Mouse (Mus musculus): ENCODE data around the gene Klhdc8a. TPM values are rescaled to one million over a fixed set of nuclear protein-coding genes. Genes with fewer than 3 reads are reported as not detected.

The Klhdc8a gene
- 0.27 and 0.36 TPM in 2 replicates for polyA plus RNA-seq (2012; rRNA removed)

DNA sequence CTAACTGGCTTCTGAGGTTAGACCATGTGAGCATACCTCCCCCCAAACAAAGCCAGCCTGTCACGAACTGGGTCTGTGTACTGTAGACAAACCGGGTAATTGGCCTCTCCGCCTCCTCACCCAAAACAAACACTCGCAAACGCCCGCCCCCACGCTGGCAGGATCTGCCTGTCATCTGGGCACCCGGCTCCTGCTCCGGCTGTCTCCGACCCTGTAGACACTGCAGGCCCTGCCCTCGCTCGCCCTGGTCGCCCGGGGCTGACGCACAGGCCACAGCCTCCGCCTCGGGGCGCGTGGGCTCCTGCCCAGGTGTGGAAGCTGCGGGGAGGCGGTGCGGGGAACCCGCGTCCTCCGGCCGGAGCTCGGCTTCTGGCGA lies at the start of gene Klhdc8a:
Gene Klhdc8a, plus strand, starts transcription at position 202 of the 376 bp plus-strand sequence.

DNA sequence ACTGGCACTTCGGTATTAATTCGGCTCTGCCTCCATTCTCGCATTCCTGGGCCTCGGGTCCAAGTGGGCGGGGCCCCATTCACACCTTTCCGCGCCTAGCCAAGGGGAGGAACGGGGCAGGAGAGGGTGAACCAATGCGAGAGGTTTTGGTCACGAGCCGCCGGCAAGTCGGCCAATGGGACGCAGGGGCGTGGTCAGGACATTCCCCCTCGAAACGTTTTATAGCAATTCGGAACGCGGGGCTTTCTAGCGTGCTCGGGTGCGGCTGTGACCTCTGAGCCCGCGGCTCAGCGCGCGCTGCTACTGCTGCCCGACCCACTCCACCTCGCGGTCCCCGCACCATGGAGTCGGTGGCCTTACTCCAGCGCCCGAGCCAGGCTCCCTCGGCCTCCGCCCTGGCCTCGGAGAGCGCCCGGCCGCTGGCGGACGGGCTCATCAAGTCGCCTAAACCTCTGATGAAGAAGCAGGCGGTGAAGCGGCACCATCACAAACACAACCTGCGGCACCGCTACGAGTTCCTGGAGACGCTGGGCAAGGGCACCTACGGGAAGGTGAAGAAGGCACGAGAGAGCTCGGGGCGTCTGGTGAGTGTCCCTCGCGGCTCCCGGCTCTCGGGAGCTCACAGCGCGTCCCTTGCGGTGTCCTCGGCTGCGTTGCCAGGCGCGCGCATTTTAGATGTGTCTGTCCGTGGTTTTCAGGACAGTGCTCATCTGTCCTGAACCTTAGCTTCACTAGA lies 17.6 kb downstream of the Klhdc8a start, which contains the start of gene Nuak2:
Gene Nuak2, plus strand, starts transcription at position 238 of the 736 bp plus-strand sequence.

Other genes starting within 250 kb of the Klhdc8a start
- gene Mfsd4a, start 230.6 kb upstream of the Klhdc8a start, polyA plus RNA-seq (2012; rRNA removed), result 0.14 and 0.16 TPM in 2 replicates
- gene Cdk18, start 158.9 kb upstream of the Klhdc8a start, polyA plus RNA-seq (2012; rRNA removed), result 3.4 and 3.5 TPM in 2 replicates
- not detected in 2 replicates for gene Lemd1, start 107.2 kb upstream of the Klhdc8a start, polyA plus RNA-seq (2012; rRNA removed)
- not detected in 2 replicates for gene AC124108.1, start 107.2 kb upstream of the Klhdc8a start, polyA plus RNA-seq (2012; rRNA removed)
- not detected in 2 replicates for gene Gm10188, start 68.9 kb upstream of the Klhdc8a start, polyA plus RNA-seq (2012; rRNA removed)
- gene Nuak2, start 17.5 kb downstream of the Klhdc8a start, polyA plus RNA-seq (2012; rRNA removed), result 3.1 and 3.7 TPM in 2 replicates
- 152 and 195 TPM in 2 replicates for gene Tmcc2, start 92.7 kb downstream of the Klhdc8a start, polyA plus RNA-seq (2012; rRNA removed)
- gene Dstyk, start 118.9 kb downstream of the Klhdc8a start, polyA plus RNA-seq (2012; rRNA removed), result 3.3 and 3.7 TPM in 2 replicates
- gene Rbbp5, start 178.7 kb downstream of the Klhdc8a start, polyA plus RNA-seq (2012; rRNA removed), result 12.8 and 14.2 TPM in 2 replicates
- gene Tmem81, start 207.6 kb downstream of the Klhdc8a start, polyA plus RNA-seq (2012; rRNA removed), result 1.2 and 1.5 TPM in 2 replicates
- gene Cntn2, start 244.6 kb downstream of the Klhdc8a start, polyA plus RNA-seq (2012; rRNA removed), result 0.05 and 0.10 TPM in 2 replicates

All from liver, embryonic 18 days (tissue).